7 mouse cellular contexts compared by ENCODE assay signal in the genomic region with DNA sequence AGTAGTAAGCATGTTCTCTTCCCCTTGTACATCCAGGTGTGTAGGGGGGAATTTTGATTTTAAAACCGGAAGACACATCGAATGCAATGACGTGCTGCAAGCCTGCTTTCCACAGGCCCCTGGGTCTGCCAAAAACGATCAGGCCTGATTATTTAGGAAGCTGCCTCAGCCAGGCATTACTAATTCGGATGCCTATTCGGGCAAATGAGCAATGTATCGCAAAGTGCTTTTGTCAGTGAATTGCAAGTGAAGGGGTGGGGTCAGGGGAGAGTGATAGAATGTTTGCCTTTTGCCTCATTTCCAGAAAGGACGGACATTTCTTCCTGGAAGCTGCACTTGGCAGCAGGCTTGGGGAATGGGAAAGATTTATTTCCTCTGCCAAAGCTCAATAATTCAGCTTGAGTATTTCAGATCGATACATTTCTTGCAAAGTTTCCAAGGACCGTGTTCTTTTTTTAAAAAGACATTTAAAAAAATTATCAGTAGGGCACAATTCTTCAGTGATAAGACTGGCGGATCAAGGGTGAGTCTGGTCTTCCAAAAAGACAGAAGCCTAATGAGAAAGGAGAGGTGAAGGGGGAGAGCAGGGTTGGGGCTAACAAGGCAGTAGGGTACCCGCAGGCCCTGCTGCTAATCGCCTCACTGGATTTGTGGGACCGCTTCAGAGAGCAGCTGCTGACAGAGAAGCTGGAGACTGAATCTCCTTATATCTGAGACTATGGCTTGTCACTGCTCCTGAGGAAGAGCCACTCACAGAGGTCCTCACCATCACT.
DNase-seq lines count a peak whose midpoint lies in the region; ATAC-seq and TF ChIP-seq lines count a peak whose summit lies in the region.

No protein-coding gene starts in this region.

- H3K27me3 ChIP-seq in neural tube, embryonic 11.5 days (ENCODE audit: control insufficient read depth, insufficient read depth, low read length): no peaks in the 10 kb centered on the region
- H3K27me3 ChIP-seq in forebrain, embryonic 16.5 days (replicated peaks; ENCODE audit: control insufficient read depth, insufficient read depth, low read length): no peaks in the 10 kb centered on the region
- no peaks in the 10 kb centered on the region for H3K27me3 ChIP-seq in intestine, embryonic 16.5 days (replicated peaks; ENCODE audit: control insufficient read depth, insufficient read depth, low read length)
- no peaks in the 10 kb centered on the region for H3K27me3 ChIP-seq in liver, postnatal 0 days (ENCODE audit: insufficient read depth, low read length)

- H3K27ac ChIP-seq in neural tube, embryonic 11.5 days (ENCODE audit: low read depth, low read length): 0 out of 2 replicates have a peak overlapping the region, but pooled peaks have one; percentile 20
- peak overlapping the region; percentile 78 for H3K27ac ChIP-seq in forebrain, embryonic 16.5 days (ENCODE audit: low read length)
- H3K27ac ChIP-seq in intestine, embryonic 16.5 days (ENCODE audit: low read length): 0 out of 2 replicates have a peak overlapping the region, but pooled peaks have one; percentile 46
- no peak overlapping the region for H3K27ac ChIP-seq in liver, postnatal 0 days (ENCODE audit: low read depth)

- ATAC-seq in neural tube, embryonic 11.5 days (ENCODE audit: insufficient read depth, low FRiP score, low TSS enrichment): peak; percentile 48; the same call in 1 of the 2 replicates
- ATAC-seq in forebrain, embryonic 16.5 days: peak; percentile 71
- ATAC-seq in intestine, embryonic 16.5 days: peak; percentile 12
- ATAC-seq in liver, postnatal 0 days: no peak

- WGBS in neural tube, embryonic 11.5 days: 70% methylated on average over 14 of the region's 14 CpGs
- 21% methylated on average over 14 of the region's 14 CpGs for WGBS in forebrain, embryonic 16.5 days
- 55% methylated on average over 14 of the region's 14 CpGs for WGBS in intestine, embryonic 16.5 days
- WGBS in liver, postnatal 0 days (ENCODE audit: insufficient replicate concordance): 62% methylated on average over 14 of the region's 14 CpGs

- intact Hi-C loops in left cerebral cortex, postnatal 25 days (cut with DNase I): no loop called here

- no peak overlapping the region for H3K4me2 ChIP-seq in neural tube, embryonic 11.5 days (ENCODE audit: low read depth)
- H3K4me2 ChIP-seq in forebrain, embryonic 16.5 days (ENCODE audit: low read length): peak overlapping the region; percentile 44
- H3K4me2 ChIP-seq in intestine, embryonic 16.5 days (ENCODE audit: low read depth, low read length): no peak overlapping the region
- H3K4me2 ChIP-seq in liver, postnatal 0 days (ENCODE audit: low read depth, low read length): no peak overlapping the region

- TF ChIP-seq CTCF in liver, postnatal 0 days (IDR thresholded peaks at IDR 0.05; ENCODE audit: low read depth): no peak

- TF ChIP-seq EP300 in liver, postnatal 0 days (IDR thresholded peaks at IDR 0.05; ENCODE audit: low read depth): no peak

- H3K36me3 ChIP-seq in neural tube, embryonic 11.5 days (ENCODE audit: control insufficient read depth, insufficient read depth, low read length): no peaks in the 10 kb centered on the region
- no peaks in the 10 kb centered on the region for H3K36me3 ChIP-seq in forebrain, embryonic 16.5 days (ENCODE audit: control insufficient read depth, insufficient read depth)
- no peaks in the 10 kb centered on the region; the same call in 1 of the 2 replicates for H3K36me3 ChIP-seq in intestine, embryonic 16.5 days (ENCODE audit: control insufficient read depth, insufficient read depth, low read length)
- H3K36me3 ChIP-seq in liver, postnatal 0 days (replicated peaks; ENCODE audit: insufficient read depth, low read length): no peaks in the 10 kb centered on the region; the same call in 1 of the 2 replicates

- H3K9ac ChIP-seq in neural tube, embryonic 11.5 days (ENCODE audit: low read length): no peak overlapping the region
- peak overlapping the region; percentile 18 for H3K9ac ChIP-seq in forebrain, embryonic 16.5 days (replicated peaks; ENCODE audit: low read depth, low read length)
- H3K9ac ChIP-seq in intestine, embryonic 16.5 days (ENCODE audit: low read depth, low read length): peak overlapping the region; percentile 35; the same call in 1 of the 2 replicates
- no peak overlapping the region for H3K9ac ChIP-seq in liver, postnatal 0 days (replicated peaks)

- DNase-seq in neural tube, embryonic 11.5 days (ENCODE audit: low spot score): no peak
- no peak for DNase-seq in neural tube, embryonic 10.5 days (ENCODE audit: extremely low spot score, low spot score)
- DNase-seq in left cerebral cortex, postnatal 25 days (ENCODE audit: low spot score in 2 of 2): no peak
- DNase-seq in liver, postnatal 0 days: no peak
- no peak for DNase-seq in thymus, postnatal 4 days

- H3K4me1 ChIP-seq in neural tube, embryonic 11.5 days (ENCODE audit: control insufficient read depth, insufficient read depth, low read length): peaks cover 14% of the 10 kb centered on the region; the same call in 1 of the 2 replicates
- peaks cover 31% of the 10 kb centered on the region for H3K4me1 ChIP-seq in forebrain, embryonic 16.5 days (replicated peaks; ENCODE audit: control insufficient read depth, insufficient read depth, low read length)
- H3K4me1 ChIP-seq in intestine, embryonic 16.5 days (ENCODE audit: control insufficient read depth, insufficient read depth, low read length): peaks cover 27% of the 10 kb centered on the region
- H3K4me1 ChIP-seq in liver, postnatal 0 days (ENCODE audit: insufficient read depth): no peaks in the 10 kb centered on the region; the same call in none of the 2 replicates

- no peak overlapping the region for H3K4me3 ChIP-seq in neural tube, embryonic 11.5 days (ENCODE audit: low read depth, low read length)
- 0 out of 2 replicates have a peak overlapping the region, but pooled peaks have one; percentile 2 for H3K4me3 ChIP-seq in forebrain, embryonic 16.5 days (replicated peaks; ENCODE audit: low read length)
- H3K4me3 ChIP-seq in intestine, embryonic 16.5 days (ENCODE audit: low read length): no peak overlapping the region
- no peak overlapping the region for H3K4me3 ChIP-seq in liver, postnatal 0 days (ENCODE audit: low read depth, low read length)

- H3K9me3 ChIP-seq in neural tube, embryonic 11.5 days (ENCODE audit: control insufficient read depth, low read length): no peaks in the 10 kb centered on the region
- H3K9me3 ChIP-seq in forebrain, embryonic 16.5 days (ENCODE audit: control insufficient read depth, low read length): no peaks in the 10 kb centered on the region
- H3K9me3 ChIP-seq in intestine, embryonic 16.5 days (ENCODE audit: control insufficient read depth, low read length): no peaks in the 10 kb centered on the region
- no peaks in the 10 kb centered on the region for H3K9me3 ChIP-seq in liver, postnatal 0 days (ENCODE audit: low read length)

Comparison
In these comparisons a context has a peak if more than half of its experiments do, and no peak if none do; other contexts are left out.
1. H3K9ac ChIP-seq: peak in forebrain, embryonic 16.5 days (single experiment) and intestine, embryonic 16.5 days (single experiment); none in neural tube, embryonic 11.5 days (single experiment) and liver, postnatal 0 days (single experiment).